Mouse (Mus musculus): ENCODE measurements around the gene Gtf2a1l.
A peak's percentile ranks its signal among the peaks of the same experiment; 100 is the strongest.

The Gtf2a1l gene

GRCm38 (mm10) chr17:88668452-88668851 is at the start of gene Gtf2a1l:
Gene Gtf2a1l, plus strand, starts transcription at chr17:88668660.
- peak in 1 of 2 experiments; percentile 35 for DNase-seq (ENCODE audit: low spot score in 2 of 2)

DNA sequence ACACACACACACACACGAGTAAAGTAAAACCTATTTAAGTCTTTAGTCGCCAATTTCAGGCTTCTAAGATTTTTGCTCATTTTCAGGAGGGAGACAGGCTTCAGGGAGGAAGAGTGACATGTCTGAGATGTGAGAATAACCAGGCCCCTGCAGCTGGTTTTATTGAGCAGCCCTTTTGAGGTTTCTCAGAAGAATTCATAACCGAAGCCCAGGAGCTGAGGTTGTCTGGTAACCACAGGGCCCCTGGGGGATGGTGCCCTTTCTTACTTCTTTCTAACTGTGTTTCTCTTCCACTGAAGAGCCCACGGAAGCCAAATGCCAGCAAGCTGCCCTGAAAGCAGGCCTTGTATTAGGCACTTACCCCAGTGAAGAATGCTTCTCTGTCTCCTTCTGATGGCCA is 47.5 kb upstream of the Gtf2a1l start:
- no peak for DNase-seq (ENCODE audit: low spot score in 2 of 2)

GRCm38 (mm10) chr17:88621374-88621773 is 47.1 kb upstream of the Gtf2a1l start:
- no peak for DNase-seq (ENCODE audit: low spot score in 2 of 2)

- DNase-seq (ENCODE audit: low spot score in 2 of 2) = no peak
These were observed 45.7 kb upstream of the Gtf2a1l start for GRCm38 (mm10) chr17:88622711-88623110.

DNA sequence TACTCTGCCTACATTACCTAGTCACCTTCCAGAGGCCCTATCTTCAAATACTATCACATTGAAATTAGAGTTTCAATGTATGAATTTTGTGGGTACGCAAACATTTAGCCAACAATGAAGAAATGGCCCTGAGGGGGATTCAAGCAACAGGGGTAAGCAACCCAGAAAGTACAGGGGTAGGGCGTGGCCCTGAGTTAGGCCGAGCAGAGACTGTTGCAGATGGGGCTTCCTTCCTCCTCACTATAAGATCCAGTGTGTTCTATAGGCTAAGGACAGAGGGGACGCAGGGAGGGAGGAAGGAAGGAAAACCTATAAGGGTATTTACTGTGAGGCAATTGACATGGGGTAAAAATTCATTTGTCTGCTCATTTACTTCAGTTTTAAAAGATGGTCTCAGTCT is 44.1 kb upstream of the Gtf2a1l start:
- DNase-seq (ENCODE audit: low spot score in 2 of 2) = no peak

DNA sequence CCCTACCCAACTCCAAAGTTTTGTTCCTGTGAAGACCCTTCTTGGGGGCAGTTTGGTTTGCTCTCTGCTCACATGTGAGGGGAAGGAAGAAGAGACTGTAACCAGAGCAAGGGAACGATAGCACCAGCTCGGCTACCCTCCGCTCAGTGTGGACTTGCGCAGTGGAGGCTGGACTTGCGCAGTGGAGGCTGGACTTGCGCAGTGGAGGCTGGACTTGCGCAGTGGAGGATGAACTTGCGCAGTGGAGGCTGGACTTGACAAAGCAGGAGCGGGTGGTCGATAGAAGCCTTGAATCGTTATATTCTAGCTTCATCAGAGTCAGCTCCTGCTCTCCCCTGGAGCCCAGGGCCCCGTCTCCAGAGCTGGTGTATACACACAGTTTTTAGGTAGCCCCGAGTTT is 43.1 kb upstream of the Gtf2a1l start:
- DNase-seq (ENCODE audit: low spot score in 2 of 2) = no peak

DNA sequence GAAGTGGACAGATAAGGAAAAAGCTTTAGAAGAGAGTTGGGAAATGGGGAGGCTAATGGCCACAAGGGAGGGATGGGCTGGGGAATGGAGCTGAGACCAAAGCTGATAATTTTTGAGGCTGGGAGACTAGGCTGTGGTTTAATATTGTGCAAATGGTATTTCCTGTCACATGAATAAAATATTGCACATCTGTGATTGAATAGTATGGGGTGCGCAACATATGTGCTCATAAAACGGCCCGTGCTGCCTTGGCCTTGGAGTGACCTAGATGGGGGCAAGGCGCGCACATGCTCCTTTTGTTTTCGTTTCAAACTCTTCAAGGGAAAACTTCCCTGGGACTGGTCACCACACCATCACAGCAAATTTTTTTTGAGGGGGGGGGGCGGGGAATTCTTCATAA is 42.5 kb upstream of the Gtf2a1l start:
- DNase-seq (ENCODE audit: low spot score in 2 of 2) = no peak

DNA sequence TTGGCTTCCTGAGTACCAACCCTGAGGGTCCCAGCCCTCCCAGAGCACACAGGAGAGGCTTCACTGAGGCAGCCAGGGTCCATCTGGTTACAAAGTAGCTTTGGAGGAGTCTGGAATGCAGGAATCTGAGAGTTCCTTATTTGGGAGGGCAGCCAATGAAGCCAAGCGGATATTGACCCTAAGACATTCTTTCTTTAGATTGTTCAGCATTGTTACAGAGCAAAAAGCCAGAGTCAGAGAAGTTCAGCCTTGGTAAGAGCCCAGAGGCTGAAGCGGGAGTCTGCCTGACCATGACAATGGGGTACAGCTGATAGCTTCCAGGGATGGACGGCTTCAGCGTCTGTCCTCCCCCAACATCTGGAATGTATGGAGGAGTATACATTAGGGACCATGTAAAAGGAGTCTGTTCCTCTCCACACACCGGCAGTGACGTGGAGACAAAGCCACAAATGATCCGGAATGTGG is 42.1 kb upstream of the Gtf2a1l start:
- DNase-seq (ENCODE audit: low spot score in 2 of 2) = no peak

DNA sequence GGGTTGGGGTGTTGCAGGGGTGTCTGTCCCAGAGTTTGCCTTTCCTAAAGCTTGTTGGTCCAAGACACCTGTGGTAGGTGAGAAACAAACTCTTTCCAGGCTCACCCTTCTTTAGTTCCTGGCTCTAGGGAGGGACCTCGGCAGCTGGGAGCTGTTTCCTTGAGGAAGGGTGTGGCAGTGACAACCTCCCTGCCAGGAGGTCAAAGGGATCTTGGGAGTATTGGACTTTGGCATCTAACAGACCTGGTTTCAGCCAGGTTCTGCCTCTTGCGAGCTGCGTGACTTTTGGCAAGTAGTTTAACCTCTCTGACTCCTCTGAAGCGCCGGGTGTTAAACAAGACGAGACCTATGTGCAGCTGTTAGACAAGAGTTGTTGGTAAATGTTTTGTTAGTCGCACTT is 41.3 kb upstream of the Gtf2a1l start:
- DNase-seq (ENCODE audit: low spot score in 2 of 2) = no peak

GRCm38 (mm10) chr17:88628676-88629380 is 39.6 kb upstream of the Gtf2a1l start:
- DNase-seq (ENCODE audit: low spot score in 2 of 2) = no peak

DNA sequence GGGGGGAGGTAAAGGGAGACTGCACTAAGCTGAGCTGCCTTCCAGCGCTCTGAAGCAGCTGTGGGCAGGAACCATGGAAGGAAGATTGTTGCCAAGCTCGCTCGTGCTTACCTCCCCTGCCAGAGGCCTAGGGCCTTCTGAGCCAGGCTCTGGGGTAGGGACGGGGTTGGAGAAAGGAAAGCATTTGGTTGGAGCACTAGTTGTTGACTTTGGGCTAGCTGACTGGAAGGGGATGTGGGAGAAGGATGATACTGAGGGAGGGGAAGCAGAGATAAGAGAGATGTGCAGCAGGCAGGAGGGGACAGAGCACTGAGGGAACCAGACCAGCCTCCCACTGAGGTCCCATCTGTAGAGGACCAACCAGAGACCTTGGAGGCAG is 39.1 kb upstream of the Gtf2a1l start:
- no peak for DNase-seq (ENCODE audit: low spot score in 2 of 2)

DNA sequence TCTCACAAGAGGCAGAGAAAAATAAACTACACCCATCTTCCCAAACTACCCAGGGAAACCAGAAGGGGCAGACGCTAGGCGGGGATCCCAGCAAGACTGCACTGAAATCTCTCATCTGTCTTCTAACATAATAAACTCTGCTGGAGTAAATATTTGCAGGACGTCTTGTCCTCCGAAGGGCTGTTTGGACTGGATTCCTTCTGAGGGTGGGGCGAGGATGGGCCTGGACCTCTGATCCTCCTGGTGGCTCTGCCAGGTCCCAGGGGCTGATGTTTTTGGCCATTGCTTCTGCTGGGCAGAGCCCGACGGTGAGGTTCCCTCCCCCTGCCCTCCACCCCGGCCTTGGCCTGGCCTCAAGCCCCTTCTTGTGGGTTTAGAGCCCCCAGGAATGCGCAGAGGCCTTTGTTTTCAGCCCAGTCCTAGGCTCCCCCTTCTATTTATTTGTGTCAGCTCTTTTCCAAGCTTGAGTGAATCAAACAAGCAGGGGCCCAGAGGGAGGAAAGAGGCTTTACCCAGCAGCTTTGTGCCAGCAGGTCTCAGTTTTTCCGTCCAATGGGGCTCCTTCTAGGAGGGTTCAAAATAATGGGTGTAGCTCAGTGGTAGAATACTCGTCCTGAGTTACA is 38.4 kb upstream of the Gtf2a1l start:
- no peak for DNase-seq (ENCODE audit: low spot score in 2 of 2)

GRCm38 (mm10) chr17:88630554-88630948 is 37.9 kb upstream of the Gtf2a1l start:
- DNase-seq (ENCODE audit: low spot score in 2 of 2) = no peak

GRCm38 (mm10) chr17:88632631-88633030 is 35.8 kb upstream of the Gtf2a1l start:
- no peak for DNase-seq (ENCODE audit: low spot score in 2 of 2)

GRCm38 (mm10) chr17:88636076-88636475 is 32.4 kb upstream of the Gtf2a1l start:
- no peak for DNase-seq (ENCODE audit: low spot score in 2 of 2)

DNA sequence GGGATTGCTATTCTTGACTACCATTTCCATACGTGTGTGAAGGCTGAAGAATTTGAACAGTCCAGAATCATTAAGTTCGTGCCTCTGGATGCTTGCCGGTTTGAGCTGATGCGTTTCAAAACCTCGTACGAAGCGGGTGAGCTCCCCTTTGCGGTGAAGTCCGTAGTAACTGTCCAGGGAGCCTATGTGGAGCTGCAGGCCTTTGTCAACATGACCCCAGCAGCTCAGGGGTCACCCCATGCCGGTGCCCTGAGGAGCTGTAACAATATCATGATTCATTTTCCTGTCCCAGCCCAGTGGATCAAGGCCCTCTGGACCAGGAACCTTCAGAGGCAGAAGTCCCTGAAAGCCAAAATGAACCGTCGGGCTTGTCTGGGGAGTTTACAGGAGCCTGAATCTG is 31.9 kb upstream of the Gtf2a1l start:
- no peak for DNase-seq (ENCODE audit: low spot score in 2 of 2)

GRCm38 (mm10) chr17:88641012-88641411 is 27.4 kb upstream of the Gtf2a1l start:
- peak; percentile 39 to 62 for DNase-seq (ENCODE audit: low spot score in 2 of 2)

- no peak for DNase-seq (ENCODE audit: low spot score in 2 of 2)
These were observed 26.6 kb upstream of the Gtf2a1l start for GRCm38 (mm10) chr17:88641836-88642235.

- no peak for DNase-seq (ENCODE audit: low spot score in 2 of 2)
These were observed 23.6 kb upstream of the Gtf2a1l start for GRCm38 (mm10) chr17:88644876-88645275.

DNA sequence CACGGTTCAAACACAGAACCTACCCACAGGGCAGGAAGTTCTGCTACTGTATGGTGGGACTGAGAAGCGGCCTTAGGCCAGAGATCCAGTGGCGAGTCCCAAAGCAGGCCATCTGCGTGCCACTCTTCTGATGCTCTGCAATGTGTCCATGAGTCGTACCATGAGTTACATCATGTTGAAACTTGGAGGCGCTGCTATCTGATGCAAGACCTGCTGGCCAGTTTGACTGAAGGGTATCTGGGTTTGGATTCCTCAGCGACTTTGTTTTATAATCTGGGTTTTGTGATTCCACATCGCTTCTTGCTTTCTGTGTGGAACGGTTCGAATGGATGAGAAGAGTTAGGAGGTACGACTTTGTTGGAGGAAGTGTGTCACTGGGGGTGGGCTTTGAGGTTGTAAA is 23.2 kb upstream of the Gtf2a1l start:
- no peak for DNase-seq (ENCODE audit: low spot score in 2 of 2)

- no peak for DNase-seq (ENCODE audit: low spot score in 2 of 2)
These were observed 21.3 kb upstream of the Gtf2a1l start for GRCm38 (mm10) chr17:88647149-88647548.

GRCm38 (mm10) chr17:88652010-88652409 is 16.4 kb upstream of the Gtf2a1l start:
- DNase-seq (ENCODE audit: low spot score in 2 of 2) = peak; percentile 56 to 58

DNA sequence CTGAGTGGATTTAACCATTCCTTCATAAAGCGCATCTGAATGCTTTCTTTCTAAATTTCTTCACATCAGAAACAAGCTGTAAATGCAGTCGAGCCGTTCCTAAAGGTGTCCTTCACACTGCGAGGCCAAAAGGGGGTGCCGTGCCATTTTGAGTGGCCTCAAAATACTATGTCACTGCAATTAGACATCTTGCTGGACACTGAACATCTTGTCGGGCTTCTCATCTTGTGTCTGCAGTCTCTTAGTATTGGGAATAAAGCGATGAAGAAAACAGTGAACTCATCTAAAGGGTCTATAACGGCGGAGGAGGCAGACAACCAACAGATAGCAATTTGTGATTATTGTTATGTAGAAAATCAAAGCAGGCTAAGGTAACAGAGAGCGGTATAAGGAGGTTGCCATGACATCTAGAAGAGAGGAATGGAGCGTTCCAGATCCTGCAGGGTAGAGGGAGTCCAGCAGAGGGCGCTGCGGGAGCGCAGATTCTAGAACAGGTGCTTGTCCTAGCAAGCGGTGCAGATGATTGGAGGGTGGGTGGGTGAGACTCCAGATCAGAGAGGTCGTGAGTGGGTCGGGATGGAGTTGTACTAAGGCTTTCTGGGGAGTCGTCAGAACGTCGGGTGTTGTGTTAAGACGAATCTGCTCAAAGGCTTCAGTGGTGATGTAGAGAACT is 15.6 kb upstream of the Gtf2a1l start:
- peak; percentile 78 to 81 for DNase-seq (ENCODE audit: low spot score in 2 of 2)
